Mouse (Mus musculus) neutrophil, adult 5-6 weeks (primary cell): ENCODE results near the gene Mgll. TPM values are rescaled to one million over a fixed set of nuclear protein-coding genes. Genes with fewer than 3 reads are reported as not detected.

Experiments used
- ATAC-seq: fragments of 151-379, 151-347 bp; 2 replicates; pipeline ENCODE4 v1.8.0; 2017; ENCODE audit warnings: mild to moderate bottlenecking, moderate TSS enrichment; ENCODE audit not compliant: insufficient number of reproducible peaks, poor library complexity, low FRiP score, severe bottlenecking; ENCODE audit errors: extremely low read depth
- total RNA-seq: library from RNA; stranded (forward); fragments of 200-1000 nt; gene quantifications from 2 replicates; pipeline ENCODE4 v1.2.3, GENCODE M21; 2017

The Mgll gene
- total RNA-seq, 1 experiment from 2014 or later = 5.6 TPM

- no peak for ATAC-seq
These were observed 38.4 kb downstream of the Mgll start for GRCm38 (mm10) chr6:88762440-88763196.

GRCm38 (mm10) chr6:88763518-88764077, 39.4 kb downstream of the Mgll start:
- ATAC-seq = no peak

GRCm38 (mm10) chr6:88764281-88764680, 40.1 kb downstream of the Mgll start:
- ATAC-seq = no peak

GRCm38 (mm10) chr6:88767740-88768139, 43.5 kb downstream of the Mgll start:
- ATAC-seq = no peak

GRCm38 (mm10) chr6:88769723-88770122, 45.5 kb downstream of the Mgll start:
- 0 out of 2 replicates have a peak, but pooled peaks have one; percentile 39 for ATAC-seq

GRCm38 (mm10) chr6:88770300-88770904, 46.2 kb downstream of the Mgll start:
- ATAC-seq = no peak

GRCm38 (mm10) chr6:88770981-88771380, 46.8 kb downstream of the Mgll start:
- ATAC-seq = no peak

- no peak for ATAC-seq
These were observed 47.8 kb downstream of the Mgll start for GRCm38 (mm10) chr6:88772041-88772440.

GRCm38 (mm10) chr6:88774055-88774454, 49.8 kb downstream of the Mgll start:
- ATAC-seq = no peak

- ATAC-seq = no peak
These were observed 51.1 kb downstream of the Mgll start for GRCm38 (mm10) chr6:88775267-88775666.

GRCm38 (mm10) chr6:88776336-88776923, 52.2 kb downstream of the Mgll start:
- no peak for ATAC-seq

GRCm38 (mm10) chr6:88776964-88777363, 52.8 kb downstream of the Mgll start:
- no peak for ATAC-seq

- no peak for ATAC-seq
These were observed 54.0 kb downstream of the Mgll start for GRCm38 (mm10) chr6:88778047-88778688.

- ATAC-seq = no peak
These were observed 55.5 kb downstream of the Mgll start for GRCm38 (mm10) chr6:88779755-88780154.

- ATAC-seq = no peak
These were observed 57.7 kb downstream of the Mgll start for GRCm38 (mm10) chr6:88781919-88782318.

- no peak for ATAC-seq
These were observed 58.8 kb downstream of the Mgll start for GRCm38 (mm10) chr6:88782981-88783397.

GRCm38 (mm10) chr6:88784691-88785173, 60.5 kb downstream of the Mgll start:
- no peak for ATAC-seq

GRCm38 (mm10) chr6:88785331-88785730, 61.1 kb downstream of the Mgll start:
- ATAC-seq = no peak
